Mouse (Mus musculus) small intestine, adult 2 months (tissue): ENCODE results near the gene Lmo3. TPM values are rescaled to one million over a fixed set of nuclear protein-coding genes. Genes with fewer than 3 reads are reported as not detected.

ENCODE experiments used
- H3K27ac ChIP-seq: fragments of 200-500 bp; 2 replicates; pipeline ENCODE4 v1.5.1; 2012; ENCODE audit warnings: low read depth, low read length, control low read depth, inconsistent platforms; ENCODE audit not compliant: insufficient read depth
- H3K27me3 ChIP-seq: fragments of 200-500 bp; 2 replicates; pipeline ENCODE4 v1.6.1; 2012; ENCODE audit warnings: mild to moderate bottlenecking, moderate library complexity, low read length, inconsistent platforms; ENCODE audit not compliant: control insufficient read depth, insufficient read depth
- H3K36me3 ChIP-seq: fragments of 200-500 bp; 2 replicates; pipeline ENCODE4 v1.6.1; 2012; ENCODE audit warnings: mild to moderate bottlenecking, low read length, control low read depth, inconsistent platforms; ENCODE audit not compliant: control insufficient read depth, insufficient read depth
- H3K4me1 ChIP-seq: fragments of 200-500 bp; 2 replicates; pipeline ENCODE4 v1.6.1; 2012; ENCODE audit warnings: low read length, inconsistent platforms, mixed read lengths; ENCODE audit not compliant: control insufficient read depth, insufficient read depth, insufficient read length
- H3K4me3 ChIP-seq: fragments of 200-500 bp; 2 replicates; pipeline ENCODE4 v1.5.1; 2012; ENCODE audit warnings: low read depth, mild to moderate bottlenecking, control low read depth, inconsistent platforms, low read length, moderate library complexity
- CTCF ChIP-seq: fragments of 200-500 bp; IDR thresholded peaks from 2 replicates; pipeline ENCODE4 v1.5.1; 2012; ENCODE audit warnings: low read depth, mild to moderate bottlenecking, control low read depth, inconsistent platforms, low read length, moderate library complexity, mixed read lengths; ENCODE audit not compliant: insufficient replicate concordance, insufficient read length; ENCODE audit errors: extremely low read depth
- POLR2A ChIP-seq: fragments of 200-500 bp; IDR thresholded peaks from 2 replicates; pipeline ENCODE4 v1.6.1; 2012; ENCODE audit warnings: low read depth, mild to moderate bottlenecking, control low read depth, inconsistent platforms, low read length, moderate library complexity
- WGBS: fragments of 180-500 bp; shearing (Covaris S2); methylation state at CpG from one replicate; pipeline ENCODE4 v1.1.7; 2018; 5-methylcytosine and 5-hydroxymethylcytosine counted together
- polyA plus RNA-seq: library from polyadenylated mRNA; depleted of rRNA; stranded (reverse); fragments of >200 nt; gene quantifications from 2 replicates; pipeline ENCODE4 v1.2.3, GENCODE M21; 2012

The Lmo3 gene
- polyA plus RNA-seq, 1 experiment: 0.38 TPM

GRCm38 (mm10) chr6:138422671-138423321, 159.0 kb downstream of the Lmo3 start:
- peak overlapping the region; percentile 23 for H3K4me3 ChIP-seq
- no peaks in the 10 kb centered on the region for H3K36me3 ChIP-seq
- no peak overlapping the region for H3K27ac ChIP-seq
- TF ChIP-seq POLR2A (no peak), CTCF (no peak)
- WGBS: 4% methylated on average over 16 of the region's 16 CpGs
- peaks cover 5% of the 10 kb centered on the region; the same call in 1 of the 2 replicates for H3K4me1 ChIP-seq
- no peaks in the 10 kb centered on the region for H3K27me3 ChIP-seq

DNA sequence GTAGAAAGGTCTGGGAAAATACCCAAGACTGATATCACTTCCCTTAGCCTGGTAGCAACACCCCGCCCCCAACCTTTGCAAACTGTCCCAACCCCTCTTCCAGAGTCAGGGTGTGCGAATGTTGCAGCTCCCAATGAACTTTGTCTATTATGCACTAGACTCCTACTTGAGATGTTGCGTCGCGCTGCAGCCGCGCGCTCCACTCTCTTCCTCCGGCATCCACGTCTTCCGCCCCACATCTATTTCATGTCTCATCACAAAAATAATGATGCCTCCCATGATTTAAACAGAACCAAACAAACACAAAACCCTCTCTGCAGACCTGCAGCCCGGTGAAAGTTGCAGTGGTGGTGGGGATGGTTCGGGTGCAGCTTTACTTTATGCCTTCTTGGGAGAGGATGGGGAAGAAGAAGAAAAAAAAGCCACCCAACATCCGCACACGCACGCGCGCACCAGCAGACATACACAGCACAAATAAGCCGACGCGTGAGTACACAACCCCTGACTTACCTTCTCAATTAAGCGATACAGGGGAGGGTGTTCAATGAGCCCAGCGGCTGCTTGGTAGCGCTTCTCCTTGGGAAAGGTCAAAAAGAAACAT, 159.7 kb downstream of the Lmo3 start:
- H3K27ac ChIP-seq: no peak overlapping the region
- H3K4me3 ChIP-seq: peak overlapping the region; percentile 52
- no peaks in the 10 kb centered on the region for H3K36me3 ChIP-seq
- peaks cover 5% of the 10 kb centered on the region; the same call in 1 of the 2 replicates for H3K4me1 ChIP-seq
- WGBS: 3% methylated on average over 24 of the region's 24 CpGs
- no peaks in the 10 kb centered on the region for H3K27me3 ChIP-seq
- no peak for TF ChIP-seq CTCF
- TF ChIP-seq POLR2A: no peak

GRCm38 (mm10) chr6:138421191-138421613, 160.6 kb downstream of the Lmo3 start:
- H3K4me3 ChIP-seq: peak overlapping the region; percentile 31
- no peaks in the 10 kb centered on the region for H3K36me3 ChIP-seq
- H3K4me1 ChIP-seq: peaks cover 5% of the 10 kb centered on the region; the same call in 1 of the 2 replicates
- H3K27me3 ChIP-seq: no peaks in the 10 kb centered on the region
- TF ChIP-seq CTCF (no peak), POLR2A (no peak)
- H3K27ac ChIP-seq: no peak overlapping the region
- 5% methylated on average over 14 of the region's 14 CpGs for WGBS

GRCm38 (mm10) chr6:138420536-138420891, 161.3 kb downstream of the Lmo3 start:
- Histone ChIP-seq H3K27me3 (no peaks in the 10 kb centered on the region), H3K4me3 (no peak overlapping the region), H3K36me3 (no peaks in the 10 kb centered on the region), H3K27ac (no peak overlapping the region), H3K4me1 (peaks cover 5% of the 10 kb centered on the region; the same call in 1 of the 2 replicates)
- 10% methylated on average over 3 of the region's 3 CpGs for WGBS
- TF ChIP-seq CTCF: no peak
- TF ChIP-seq POLR2A: no peak

- no peak overlapping the region for H3K27ac ChIP-seq
- H3K27me3 ChIP-seq: no peaks in the 10 kb centered on the region
- peaks cover 5% of the 10 kb centered on the region; the same call in 1 of the 2 replicates for H3K4me1 ChIP-seq
- WGBS: 72% methylated on average over 8 of the region's 8 CpGs
- no peak overlapping the region for H3K4me3 ChIP-seq
- no peaks in the 10 kb centered on the region for H3K36me3 ChIP-seq
- no peak for TF ChIP-seq CTCF
- no peak for TF ChIP-seq POLR2A
Measured at GRCm38 (mm10) chr6:138419871-138420535, 161.8 kb downstream of the Lmo3 start.

GRCm38 (mm10) chr6:138412075-138412474, 169.7 kb downstream of the Lmo3 start:
- TF ChIP-seq POLR2A (no peak), CTCF (no peak)
- no peak overlapping the region for H3K27ac ChIP-seq
- no peaks in the 10 kb centered on the region for H3K27me3 ChIP-seq
- no peaks in the 10 kb centered on the region for H3K36me3 ChIP-seq
- 89% methylated on average over 3 of the region's 3 CpGs for WGBS
- no peaks in the 10 kb centered on the region for H3K4me1 ChIP-seq
- no peak overlapping the region for H3K4me3 ChIP-seq

- H3K27ac ChIP-seq: no peak overlapping the region
- WGBS: 53% methylated on average over 6 of the region's 6 CpGs
Measured at GRCm38 (mm10) chr6:138402031-138402430, 179.7 kb downstream of the Lmo3 start.

More at GRCm38 (mm10) chr6:138402031-138402430, 179.7 kb downstream of the Lmo3 start:
- no peak for TF ChIP-seq POLR2A
- TF ChIP-seq CTCF: no peak
- H3K4me1 ChIP-seq: no peaks in the 10 kb centered on the region
- H3K27me3 ChIP-seq: no peaks in the 10 kb centered on the region
- H3K36me3 ChIP-seq: no peaks in the 10 kb centered on the region
- no peak overlapping the region for H3K4me3 ChIP-seq
